Mouse (Mus musculus) liver, embryonic 14 days (tissue): ENCODE results near the gene Gm9008. TPM values are rescaled to one million over a fixed set of nuclear protein-coding genes. Genes with fewer than 3 reads are reported as not detected.

Experiments
- polyA plus RNA-seq: library from polyadenylated mRNA; depleted of rRNA; stranded (reverse); fragments of >200 nt; gene quantifications from 2 replicates; pipeline ENCODE4 v1.2.3, GENCODE M21; 2012; rRNA removed

The Gm9008 gene
- 0.01 and 0.06 TPM in 2 replicates for polyA plus RNA-seq

DNA sequence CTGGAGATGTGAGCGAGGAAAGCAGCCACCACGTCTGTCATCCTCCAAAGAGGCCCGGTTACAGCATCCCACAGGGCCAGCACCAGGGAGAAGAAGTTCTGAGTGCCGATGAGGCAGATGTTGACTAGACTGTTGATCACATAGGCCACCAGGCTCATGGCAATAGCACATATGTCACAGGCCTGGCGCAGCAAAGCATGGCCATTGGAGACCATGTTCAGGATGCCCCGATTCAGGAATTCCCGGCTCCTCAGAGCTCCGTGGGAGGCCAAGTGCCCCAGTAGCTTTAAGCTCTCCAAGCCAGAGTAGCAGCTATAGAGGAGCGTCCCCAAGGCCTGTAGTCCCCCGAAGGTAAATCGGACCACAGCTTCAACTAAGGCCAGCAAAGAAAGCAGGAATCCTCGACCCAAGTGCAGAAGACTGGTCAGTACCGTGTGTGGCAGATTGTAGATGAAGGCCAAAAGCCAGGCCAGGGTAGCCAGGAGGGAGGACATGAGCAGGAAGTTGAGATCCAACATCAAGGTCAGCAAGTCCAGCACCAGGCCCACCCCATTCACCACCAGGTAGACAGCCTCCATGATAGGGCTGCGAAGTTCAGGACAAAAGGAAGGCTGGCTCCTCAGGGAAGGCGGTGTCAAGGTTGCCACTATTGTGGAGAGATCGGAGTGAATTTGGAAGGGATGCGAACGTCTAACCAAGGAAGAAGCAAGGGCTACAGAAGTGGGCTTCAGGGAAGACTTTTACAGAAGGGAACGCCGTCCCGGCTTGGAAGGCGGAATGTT, at the start of gene Gm9008:
Gm9008 (minus strand) TSS at position 731 of the 782 bp plus-strand sequence.

